Mouse (Mus musculus): Measurements from ENCODE around the gene Gfra4.
"Not testable (repeated sequence)": the region's sequence is repeated elsewhere in the genome, so short reads cannot be mapped to it uniquely, and the experiment has no call there.

Gene Gfra4

DNA sequence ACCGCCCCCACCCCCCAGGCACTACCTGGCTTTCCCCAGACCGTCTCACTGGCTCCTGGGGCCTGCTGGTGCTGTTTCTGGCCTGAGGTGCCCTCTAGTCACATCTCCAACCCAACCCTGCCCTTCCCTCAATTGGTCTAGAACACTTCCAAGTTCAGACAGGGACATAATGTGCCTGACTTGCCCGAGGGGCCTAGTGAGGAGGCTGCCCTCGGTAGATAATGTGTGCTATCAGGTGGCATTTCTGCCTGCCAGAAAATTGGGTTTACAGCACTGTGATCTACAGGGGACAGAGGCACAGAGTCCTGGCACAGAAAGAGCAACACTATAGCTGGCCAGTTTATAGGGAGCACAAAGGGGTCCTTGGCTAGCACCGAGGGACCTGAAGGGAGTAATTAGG, 9.2 kb upstream of the Gfra4 start:
- DNase-seq (ENCODE audit: low read depth, low spot score): no peak

DNA sequence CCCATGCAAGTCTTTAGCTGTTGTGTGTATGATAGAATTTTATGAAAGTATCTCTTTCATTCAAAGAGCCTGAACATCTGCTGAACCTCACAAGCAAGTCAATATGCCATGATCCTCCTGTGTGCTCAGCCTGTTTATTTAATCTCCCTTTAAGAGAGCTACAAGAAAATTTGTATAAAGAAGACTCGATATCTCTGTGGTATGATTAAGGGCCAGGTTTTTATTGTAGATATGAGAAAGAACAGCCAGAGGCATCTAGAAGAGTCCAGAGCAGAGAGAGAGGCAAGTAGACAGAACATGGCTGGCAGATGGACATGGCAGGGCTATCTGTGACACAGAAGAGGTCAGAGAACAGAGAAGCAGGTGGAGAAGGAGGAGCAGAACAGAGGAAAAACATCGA, 3.1 kb upstream of the Gfra4 start:
- no peak for DNase-seq (ENCODE audit: low read depth, low spot score)

DNA sequence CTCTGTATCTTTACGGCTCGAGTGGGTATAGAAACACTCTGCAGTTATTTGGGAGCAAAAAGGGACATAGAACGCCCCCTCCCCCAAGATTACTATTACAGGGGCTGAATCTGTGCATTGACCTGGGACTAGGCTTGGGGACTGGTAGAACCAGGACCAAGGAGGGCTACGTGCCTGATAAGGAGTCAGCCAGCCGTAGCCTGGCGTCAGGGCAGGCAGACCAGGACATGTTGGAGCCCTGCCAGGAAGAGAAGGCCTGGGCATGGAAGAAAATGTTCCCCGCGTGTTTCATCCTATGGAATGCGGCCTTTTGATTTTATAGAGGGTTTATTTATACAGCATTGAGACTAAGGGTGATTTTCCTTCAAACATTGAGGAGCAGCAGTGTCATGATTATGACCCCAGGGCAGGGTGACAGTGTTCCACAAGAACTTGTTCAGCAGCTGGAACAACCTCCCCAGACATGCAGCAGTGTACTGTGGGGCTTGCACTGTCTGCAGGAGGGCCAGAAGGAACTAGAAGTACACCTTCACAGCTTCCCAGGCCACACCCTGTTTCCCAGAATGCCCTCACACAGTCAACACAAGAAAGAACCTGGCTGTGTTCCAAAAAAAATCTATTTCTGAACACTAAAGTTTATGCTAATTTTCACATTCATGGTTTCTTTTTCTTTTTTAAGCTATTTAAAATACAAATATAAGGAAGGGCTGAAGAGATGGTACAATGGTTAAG, 2.3 kb upstream of the Gfra4 start:
- DNase-seq (ENCODE audit: low read depth, low spot score): no peak

DNA sequence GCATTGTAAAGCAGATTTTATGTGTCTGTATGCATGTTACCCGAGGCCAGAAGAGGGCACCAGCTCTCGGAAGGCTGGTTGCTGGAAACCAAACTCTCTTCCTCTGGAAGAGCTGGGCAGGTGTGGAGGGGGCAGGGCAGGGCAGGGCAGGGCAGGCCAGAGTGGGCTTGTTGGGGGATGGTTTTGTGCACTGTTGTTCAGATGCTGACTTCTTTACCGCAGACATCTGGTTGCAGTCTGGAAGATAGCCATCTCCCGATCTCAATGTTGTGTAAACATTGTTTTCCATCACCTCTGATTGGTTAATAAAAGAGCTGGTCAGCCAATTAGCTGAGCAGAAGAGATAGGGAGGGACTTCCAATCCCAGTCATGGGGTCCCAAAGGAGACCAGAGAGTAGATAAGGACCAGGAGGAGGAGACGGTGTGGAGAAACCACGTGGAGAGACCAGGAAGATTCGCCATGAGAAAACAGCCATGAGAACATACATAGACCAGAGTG, 1.5 kb upstream of the Gfra4 start:
- no peak for DNase-seq (ENCODE audit: low read depth, low spot score)

DNA sequence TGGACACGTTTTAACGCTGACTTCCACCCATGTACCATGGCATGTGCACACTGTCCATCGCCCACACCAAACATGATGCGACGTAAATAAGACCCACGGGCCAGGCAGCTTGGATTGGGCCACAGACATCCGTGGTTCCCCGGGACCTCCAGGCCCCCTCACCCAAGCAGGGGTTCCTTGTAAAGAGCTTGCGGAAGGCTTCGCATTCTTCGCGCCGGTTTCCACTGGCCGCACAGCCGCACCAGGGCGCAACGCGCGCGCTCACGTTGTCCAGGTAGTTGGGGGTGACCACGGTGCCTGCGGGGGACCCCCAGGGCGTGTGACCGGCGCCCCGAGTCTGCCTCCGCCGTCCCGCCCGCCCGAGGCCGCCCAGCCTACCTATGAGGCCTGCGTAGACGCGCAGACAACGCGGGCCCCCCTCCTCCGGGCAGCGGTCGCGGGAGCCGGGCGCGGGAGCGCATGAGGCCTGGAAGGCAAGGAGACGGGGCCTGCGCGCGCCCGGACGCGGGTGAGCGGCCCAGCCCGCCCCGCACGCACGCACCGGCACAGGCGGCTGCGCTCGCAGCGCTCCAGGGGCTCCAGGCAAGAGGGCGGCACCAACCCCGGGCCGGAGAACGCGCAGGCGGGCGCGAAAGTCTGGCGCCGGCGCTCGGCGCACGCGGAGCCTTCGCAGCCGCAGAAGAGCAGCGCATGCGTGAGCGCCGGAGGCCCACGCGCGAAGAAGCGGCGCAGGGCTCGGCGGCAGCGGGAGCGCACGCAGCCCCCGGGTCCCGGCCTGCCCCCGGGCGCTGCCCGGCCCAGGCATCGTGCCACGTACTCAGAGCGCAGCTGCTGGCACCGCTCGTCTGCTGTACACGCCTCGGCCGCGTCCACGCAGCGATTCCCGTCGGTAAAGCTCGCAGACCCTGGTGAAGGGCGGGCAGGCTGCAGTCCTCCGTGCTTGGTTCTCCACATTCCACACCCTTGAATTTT, 1.7 kb downstream of the Gfra4 start:
- no peak for DNase-seq (ENCODE audit: low read depth, low spot score)

DNA sequence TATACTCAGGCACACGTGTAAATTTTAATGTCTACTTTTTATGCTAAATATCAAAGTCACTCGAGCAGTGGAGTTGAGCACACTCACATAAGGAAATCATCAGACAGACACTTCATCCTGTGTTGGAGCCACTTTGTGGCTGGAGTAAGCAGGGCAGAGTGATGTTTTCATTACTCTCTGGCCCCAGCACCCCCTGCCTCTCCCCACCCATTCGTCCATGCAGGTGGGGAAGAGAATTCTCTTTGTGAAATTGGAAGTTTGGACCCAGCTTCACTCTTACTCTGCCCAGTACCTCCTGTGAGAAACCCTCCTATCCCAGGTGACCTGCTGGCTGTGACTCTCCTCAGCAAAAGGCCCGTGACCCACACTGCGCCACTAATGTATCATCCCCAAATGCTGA, 4.2 kb downstream of the Gfra4 start:
- DNase-seq (ENCODE audit: low read depth, low spot score): no peak

DNA sequence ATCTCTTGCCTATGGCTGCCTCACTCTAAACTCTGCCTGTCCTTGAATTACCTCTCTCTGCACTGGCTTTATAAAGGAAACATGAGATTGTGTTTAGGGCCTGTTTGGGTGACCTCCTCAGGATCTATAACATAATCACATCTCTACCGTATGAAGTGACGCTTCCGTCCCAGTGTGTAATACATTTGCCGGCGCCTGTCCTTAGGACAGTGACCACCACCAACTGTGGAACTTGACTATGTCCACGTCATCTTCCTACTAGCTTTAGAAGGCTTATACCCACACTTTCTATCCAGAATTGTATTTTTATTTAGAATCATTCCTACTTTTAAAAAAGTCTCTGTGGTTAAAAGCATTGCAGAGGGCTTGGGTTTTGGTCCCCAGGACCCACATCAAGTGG, 4.7 kb downstream of the Gfra4 start:
- no peak for DNase-seq (ENCODE audit: low read depth, low spot score)

DNA sequence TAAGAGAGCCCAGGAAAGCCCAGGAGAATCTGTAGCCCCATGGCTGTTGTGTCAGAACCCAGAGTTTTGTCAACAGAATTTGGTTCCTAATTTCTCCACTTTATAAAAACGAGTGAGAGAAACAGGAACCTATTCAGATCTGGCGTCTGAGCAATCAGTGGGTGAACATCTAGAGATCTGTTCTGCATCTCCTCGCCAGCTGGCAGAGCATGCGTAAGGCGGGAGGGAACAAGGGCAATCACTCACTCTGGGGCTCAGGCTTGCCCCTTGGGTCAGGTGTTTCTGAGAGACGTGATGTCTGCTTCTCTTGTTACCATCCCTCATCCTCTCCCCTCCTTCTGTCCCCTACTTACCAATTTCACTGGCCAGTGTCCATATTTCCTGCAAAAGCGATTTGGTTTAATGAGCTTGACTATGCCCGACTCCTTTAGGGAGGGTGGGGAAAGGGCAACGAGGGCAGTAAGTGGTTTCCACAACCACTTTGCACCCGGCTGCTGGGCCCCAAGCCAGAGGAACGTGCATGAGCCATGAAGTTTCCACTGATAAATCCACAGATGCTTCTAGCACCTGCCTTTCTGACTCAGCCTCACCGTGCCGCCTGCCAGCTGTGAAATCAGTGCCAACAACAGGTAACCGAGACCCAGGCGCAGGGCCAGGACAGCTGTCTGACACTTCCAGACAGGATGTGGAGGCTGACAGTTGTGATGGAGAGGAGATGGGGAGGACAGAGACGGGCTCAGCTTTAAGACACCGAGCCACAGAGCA, 5.5 kb downstream of the Gfra4 start:
- DNase-seq (ENCODE audit: low read depth, low spot score): no peak

DNA sequence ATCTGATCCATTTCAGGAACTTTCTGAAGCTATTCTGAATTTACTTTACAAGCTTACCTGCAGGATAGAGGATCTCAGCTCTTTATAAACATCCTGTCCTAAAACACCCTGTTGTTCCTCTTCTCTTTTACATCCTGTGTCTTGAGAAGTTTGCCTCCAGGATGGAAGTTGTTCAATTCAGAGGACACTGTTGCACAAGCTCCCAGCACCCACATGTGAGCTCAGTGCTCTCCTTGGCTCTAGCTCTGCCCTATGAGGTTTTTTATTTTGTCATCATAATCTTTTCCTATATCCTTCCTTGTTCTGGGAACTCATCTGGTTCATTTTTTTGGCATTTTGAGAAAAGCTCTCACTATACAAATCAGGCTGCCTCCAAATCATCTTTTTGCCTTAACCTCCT, 6.1 kb downstream of the Gfra4 start:
- DNase-seq (ENCODE audit: low read depth, low spot score): no peak

DNA sequence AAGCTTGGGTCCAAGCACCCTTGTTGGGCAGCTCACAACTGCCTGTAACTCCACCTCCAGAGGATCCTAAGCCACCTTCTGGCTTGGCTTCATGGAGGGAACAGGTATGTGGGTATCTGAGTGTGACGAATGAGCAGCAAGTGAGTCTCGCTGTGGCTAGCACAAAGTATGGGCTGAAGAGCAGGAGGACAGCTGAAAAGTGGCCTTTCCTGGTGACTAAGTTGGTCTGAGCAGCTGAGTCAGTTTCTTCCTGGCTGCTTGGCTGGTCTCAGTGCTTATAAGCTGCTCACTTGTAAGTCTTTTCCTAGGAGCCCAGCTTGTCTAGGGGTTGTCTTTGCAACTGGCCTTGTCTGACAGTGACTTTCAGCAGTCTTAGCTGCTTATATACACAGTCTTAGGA, 6.5 kb downstream of the Gfra4 start:
- DNase-seq (ENCODE audit: low read depth, low spot score): no peak

DNA sequence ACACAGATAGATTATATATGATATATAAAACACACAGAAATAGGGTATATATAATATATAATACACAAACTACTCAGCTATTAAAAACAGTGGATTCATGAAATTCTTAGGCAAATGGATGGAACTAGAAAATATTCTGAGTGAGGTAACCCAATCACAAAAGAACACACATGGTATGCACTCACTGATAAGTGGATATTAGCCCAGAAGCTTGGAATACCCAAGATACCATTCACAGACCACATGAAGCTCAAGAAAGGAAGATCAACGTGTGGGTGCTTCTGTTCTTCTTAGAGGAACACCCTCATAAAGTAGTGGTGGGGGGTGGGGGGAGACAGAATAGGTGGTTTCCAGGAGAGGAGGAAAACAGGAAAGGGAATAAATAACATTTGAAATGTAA, 11.5 kb downstream of the Gfra4 start:
- not testable (repeated sequence) for DNase-seq (ENCODE audit: low read depth, low spot score)

DNA sequence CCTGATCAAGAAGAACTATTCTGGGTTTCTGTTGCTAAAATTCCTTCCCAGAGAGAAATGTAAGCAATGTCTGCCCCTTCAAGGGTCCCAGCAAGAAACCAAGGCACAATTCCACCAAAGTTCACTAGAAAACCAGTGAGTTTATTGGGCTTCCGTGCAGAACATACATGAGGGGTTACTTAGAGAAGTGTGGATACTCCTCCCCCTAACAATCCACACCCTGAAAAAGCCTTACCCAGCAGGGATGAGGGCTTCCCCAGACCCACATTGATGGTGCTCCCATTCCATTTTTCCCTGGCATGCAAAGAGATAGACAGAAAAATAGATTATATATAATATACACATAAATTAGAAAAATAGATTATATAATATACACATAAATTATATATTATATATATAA, 11.9 kb downstream of the Gfra4 start:
- DNase-seq (ENCODE audit: low read depth, low spot score): no peak

DNA sequence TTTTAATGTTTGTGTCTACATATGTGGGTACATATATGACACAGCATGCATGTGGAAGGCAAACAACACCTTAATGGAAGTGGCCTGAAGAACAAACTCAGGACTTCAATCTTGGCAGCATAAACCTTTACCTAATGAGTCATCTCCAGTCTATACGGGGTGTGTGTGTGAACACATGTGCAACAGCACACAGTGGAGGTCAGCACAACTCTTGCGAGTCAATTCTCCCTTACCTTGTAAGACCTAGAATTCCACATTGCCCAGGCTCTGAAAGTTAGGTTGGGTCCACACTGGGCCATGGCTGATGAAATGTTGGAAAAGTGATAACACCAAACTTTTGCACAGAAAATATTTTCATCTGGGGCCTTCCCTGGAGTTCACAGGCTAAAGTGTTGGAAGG, 12.3 kb downstream of the Gfra4 start:
- no peak for DNase-seq (ENCODE audit: low read depth, low spot score)

DNA sequence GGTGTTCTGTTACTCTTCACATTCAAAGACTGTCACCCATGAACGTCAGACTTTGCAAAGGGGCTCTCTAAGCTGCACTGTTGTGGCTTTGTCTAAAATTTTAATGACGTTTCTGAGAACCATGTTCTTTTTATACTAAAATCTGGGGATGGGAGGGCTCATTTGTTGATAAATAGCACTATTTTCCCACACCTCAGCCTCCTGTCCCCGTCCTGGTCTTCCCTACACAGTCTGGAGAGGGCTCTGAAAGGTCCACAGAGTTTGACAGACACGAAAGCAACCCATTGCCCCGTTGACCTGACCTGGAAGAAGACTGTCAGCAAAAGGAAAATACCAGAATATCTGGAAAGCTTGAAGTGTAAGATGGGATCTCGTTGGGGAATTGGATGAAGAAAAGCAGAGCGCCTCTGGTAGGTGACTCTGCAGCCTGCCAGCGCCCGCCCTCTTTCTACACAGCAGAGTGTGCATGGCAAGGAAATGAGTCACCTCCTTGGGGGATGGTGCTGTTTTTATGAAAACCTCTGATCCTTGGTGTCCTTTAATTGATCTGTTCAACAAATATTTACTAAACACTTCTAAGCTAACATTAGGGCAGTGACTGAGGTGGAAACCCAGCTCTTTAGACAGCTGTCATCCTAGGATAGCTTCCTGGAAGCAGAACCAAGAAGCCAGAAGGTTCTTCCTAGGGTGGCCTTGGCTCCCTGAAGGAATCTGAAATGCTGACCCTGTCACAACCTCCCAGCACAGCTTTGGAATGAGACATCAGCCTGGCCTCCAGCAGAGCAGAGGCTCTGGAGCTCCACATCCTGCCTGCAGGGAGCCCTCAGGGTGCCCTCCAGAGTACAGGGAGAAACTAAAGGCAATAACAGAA, 13.6 kb downstream of the Gfra4 start:
- DNase-seq (ENCODE audit: low read depth, low spot score): no peak

DNA sequence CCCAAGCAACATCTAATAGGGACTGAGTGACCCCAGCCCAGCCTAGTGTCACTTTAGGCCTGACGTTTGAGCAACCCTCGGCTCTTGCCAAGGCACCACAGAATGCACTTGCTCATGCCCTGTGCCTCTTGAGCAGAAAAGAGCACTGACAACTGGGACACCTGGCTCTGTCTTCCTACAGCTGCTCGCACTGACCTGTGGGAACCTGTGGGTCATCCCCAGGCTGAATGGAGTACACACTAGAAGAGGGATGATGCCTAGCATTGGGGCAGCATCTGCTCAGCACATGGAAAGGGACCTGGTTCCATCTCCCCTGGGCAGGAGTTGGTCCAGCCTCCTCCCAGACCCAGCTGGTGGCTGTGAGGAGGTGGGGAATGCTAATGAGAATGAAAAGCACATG, 15.9 kb downstream of the Gfra4 start:
- DNase-seq (ENCODE audit: low read depth, low spot score): no peak

DNA sequence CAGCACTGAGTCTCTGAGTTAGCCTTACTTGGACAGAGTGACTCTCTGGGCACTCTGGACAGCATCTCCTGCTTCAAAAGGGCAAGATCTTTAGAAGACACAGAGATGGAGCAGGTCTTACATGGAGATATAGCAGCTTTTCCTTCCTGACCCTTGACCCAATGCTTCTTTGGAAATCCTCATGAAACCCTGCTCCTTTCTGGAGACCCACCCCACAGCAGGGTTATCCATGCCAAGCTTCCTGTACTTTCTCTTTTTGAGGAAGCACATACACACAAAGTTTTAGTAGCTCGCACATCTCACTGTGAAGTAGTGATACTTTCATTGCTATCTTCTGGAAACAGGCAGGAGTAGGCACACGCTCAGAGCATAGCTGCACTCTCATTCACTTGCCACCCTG, 17.7 kb downstream of the Gfra4 start:
- no peak for DNase-seq (ENCODE audit: low read depth, low spot score)

DNA sequence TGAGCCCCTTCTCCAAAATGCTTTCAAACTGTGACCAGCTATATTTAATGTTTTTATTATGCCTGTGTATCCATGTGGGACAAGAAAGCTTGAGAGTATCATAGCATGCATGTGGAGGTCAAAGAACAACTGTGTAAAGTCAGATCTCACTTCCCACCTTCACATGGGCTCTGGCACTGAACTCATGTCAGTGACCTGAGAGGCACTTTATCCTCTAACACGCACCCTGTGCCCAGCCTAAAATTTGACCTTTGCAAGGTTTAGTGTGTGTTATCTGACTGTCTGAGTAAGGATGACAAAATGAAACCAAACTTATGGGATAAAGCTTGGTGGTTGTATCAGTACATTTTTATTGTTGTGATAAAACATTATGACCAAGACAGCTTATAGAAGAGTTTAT, 32.3 kb downstream of the Gfra4 start:
- no peak for DNase-seq (ENCODE audit: low read depth, low spot score)

DNA sequence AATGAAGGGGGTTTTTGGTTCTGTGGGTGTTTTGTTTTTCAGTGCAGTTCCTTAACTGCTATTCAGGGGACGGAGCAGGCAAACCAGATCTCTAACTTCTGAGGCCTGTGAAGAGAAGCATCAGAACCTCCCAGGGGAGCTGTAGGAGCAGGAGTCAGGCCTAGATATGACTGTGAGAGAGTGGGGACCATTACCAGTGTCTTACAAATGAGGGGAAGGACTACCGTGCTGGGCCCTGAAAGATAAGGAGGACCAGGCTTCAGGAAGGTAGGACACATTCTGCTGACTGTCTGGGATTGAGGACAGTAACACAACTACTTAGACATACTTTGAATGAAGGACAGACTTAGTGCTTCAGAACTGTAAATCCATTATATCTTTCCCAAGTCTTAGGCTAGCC, 33.8 kb downstream of the Gfra4 start:
- no peak for DNase-seq (ENCODE audit: low read depth, low spot score)

DNA sequence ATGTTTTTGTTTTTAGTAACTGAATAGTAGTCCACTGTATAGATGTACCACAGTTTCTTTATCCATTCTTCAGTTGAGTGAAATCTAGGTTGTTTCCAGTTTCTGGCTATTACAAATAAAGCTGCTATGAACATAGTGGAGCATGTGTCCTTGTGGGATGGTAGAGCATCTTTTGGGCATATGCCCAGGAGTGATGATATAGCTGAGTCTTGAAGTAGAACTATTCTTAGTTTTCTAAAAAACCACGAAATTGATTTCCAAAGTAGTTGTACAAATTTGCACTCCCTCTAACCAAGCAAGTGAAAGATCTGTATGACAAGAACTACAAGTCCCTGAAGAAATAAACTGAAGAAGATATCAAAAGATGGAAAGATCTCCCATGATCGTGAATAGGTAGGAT, 50.1 kb downstream of the Gfra4 start:
- no peak for DNase-seq (ENCODE audit: low read depth, low spot score)

Data from retina, adult 2 months (tissue).